Mouse (Mus musculus) ovary, adult 2 months (tissue): ENCODE results near the gene Lin7a. TPM values are rescaled to one million over a fixed set of nuclear protein-coding genes. Genes with fewer than 3 reads are reported as not detected.

Source experiments
- polyA plus RNA-seq: library from polyadenylated mRNA; depleted of rRNA; stranded (reverse); fragments of >200 nt; gene quantifications from 2 replicates; pipeline ENCODE4 v1.2.3, GENCODE M21; 2012; rRNA removed

Gene Lin7a
- polyA plus RNA-seq = 0.15 and 0.16 TPM in 2 replicates

DNA sequence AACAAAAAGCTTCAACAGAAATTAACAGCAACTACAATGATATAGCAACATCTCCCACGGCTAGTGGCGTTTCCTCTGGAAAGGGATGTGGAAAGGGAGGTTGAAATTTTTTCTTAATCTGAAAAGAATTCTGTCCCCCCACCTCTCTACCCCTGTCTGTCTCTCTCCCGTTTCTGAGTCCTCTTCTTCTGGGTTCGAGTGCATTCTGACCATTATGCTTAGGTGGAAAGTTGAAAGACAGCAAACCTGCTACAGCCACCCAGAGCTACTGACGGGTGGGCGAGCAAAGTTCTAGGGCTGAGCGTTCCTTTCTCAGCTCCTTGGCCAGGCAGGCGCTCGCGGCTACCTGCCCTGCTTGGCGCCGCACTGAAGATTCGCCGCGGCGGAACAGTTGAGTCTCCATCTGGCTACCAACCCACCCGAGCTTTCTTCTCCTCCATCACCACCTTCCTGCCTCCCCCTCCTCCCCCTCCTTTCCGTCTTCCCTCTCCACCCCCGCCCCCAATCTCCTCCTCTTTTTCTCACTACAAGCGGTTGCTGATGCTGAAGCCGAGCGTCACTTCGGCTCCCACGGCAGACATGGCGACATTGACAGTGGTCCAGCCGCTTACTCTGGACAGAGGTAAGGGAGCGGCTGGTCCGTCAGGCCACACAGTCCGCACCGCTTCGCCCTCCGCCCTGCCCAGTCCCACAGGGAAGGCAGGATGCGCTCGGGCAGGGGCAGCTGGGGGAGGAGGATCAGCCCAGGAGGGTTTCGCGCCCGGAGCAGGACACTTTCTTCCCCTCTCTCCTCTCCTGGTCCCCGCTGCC is at the start of gene Lin7a:
Gene Lin7a, plus strand, starts transcription at position 366 of the 810 bp plus-strand sequence.

Other genes starting within 250 kb of the Lin7a start
- 1.9 and 2.2 TPM in 2 replicates for gene Acss3, start 148.0 kb upstream of the Lin7a start, polyA plus RNA-seq
- 1.4 and 1.8 TPM in 2 replicates for gene Myf5, start 214.4 kb downstream of the Lin7a start, polyA plus RNA-seq
- not detected in 2 replicates for gene Myf6, start 223.1 kb downstream of the Lin7a start, polyA plus RNA-seq